Mouse (Mus musculus) thymus, adult 2 months (tissue): Measurements from ENCODE around the gene Slc30a7.

ENCODE experiments used
- CTCF ChIP-seq: fragments of 200-500 bp; IDR thresholded peaks from 2 replicates; pipeline ENCODE4 v1.5.1; 2012; ENCODE audit warnings: mild to moderate bottlenecking, control low read depth, low read length, moderate library complexity, borderline replicate concordance; ENCODE audit not compliant: control insufficient read depth, poor library complexity, insufficient read depth; ENCODE audit errors: extremely low read depth
- POLR2A ChIP-seq: fragments of 200-500 bp; IDR thresholded peaks from 2 replicates; pipeline ENCODE4 v1.6.1; 2012; ENCODE audit warnings: mild to moderate bottlenecking, low read length, control low read depth, moderate library complexity; ENCODE audit not compliant: control insufficient read depth, poor library complexity, insufficient read depth; ENCODE audit errors: extremely low read depth

DNA sequence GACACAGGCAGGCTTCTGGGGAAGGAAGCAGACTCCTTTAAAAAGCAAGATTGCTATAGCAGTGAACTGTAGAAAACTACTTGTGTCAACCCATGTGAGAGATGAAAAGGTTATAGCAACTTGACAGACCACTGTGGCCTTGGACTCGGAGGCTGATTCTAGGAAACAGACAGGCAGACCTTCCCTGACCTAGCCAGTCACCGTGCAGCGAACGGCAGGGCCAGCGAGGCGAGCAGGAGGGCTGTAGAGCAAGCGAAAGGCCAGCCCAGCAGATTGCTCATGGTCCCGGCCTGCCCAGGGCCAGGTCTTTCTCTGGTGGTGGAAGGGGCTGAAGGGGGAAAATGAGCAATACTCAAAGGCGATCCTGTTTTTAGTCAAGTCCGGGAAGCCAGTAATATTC lies 69.4 kb downstream of the Slc30a7 start:
- TF ChIP-seq CTCF (no peak), POLR2A (no peak)
